Mouse (Mus musculus) heart, embryonic 14.5 days (tissue): Measurements from ENCODE around the gene Emsy. TPM values are rescaled to one million over a fixed set of nuclear protein-coding genes. Genes with fewer than 3 reads are reported as not detected.

Experiments used
- ATAC-seq: fragments of 200-750 bp; cut with Nextera tagmentation; 2 replicates; pipeline ENCODE4 v1.8.0; 2017; ENCODE audit warnings: low read depth, moderate TSS enrichment; ENCODE audit not compliant: insufficient number of reproducible peaks, insufficient read depth, low FRiP score
- H3K27ac ChIP-seq, 2 experiments: fragments of 200-500 bp in 1 of 2; fragments of 300-500 bp in 1 of 2; sonication (generic) in 1 of 2; replicated peaks in 1 of 2; 2 replicates each; pipeline ENCODE4 v1.5.1; 2012 to 2014; ENCODE audit warnings: low read depth in 2 of 2, low read length in 2 of 2, control low read depth in 1 of 2, mild to moderate bottlenecking in 1 of 2, mixed read lengths in 1 of 2; ENCODE audit not compliant: control insufficient read depth in 1 of 2, insufficient read depth in 1 of 2
- H3K27me3 ChIP-seq: fragments of 300-500 bp; sonication (generic); 2 replicates; pipeline ENCODE4 v1.6.1; 2014; ENCODE audit warnings: mild to moderate bottlenecking, low read length, control low read depth; ENCODE audit not compliant: control insufficient read depth, insufficient read depth
- H3K36me3 ChIP-seq: fragments of 300-500 bp; sonication (generic); 2 replicates; pipeline ENCODE4 v1.6.1; 2014; ENCODE audit warnings: mild to moderate bottlenecking, control low read depth, low read length, mixed read lengths; ENCODE audit not compliant: control insufficient read depth, insufficient read depth
- H3K4me1 ChIP-seq, 2 experiments: fragments of 200-500 bp in 1 of 2; fragments of 300-500 bp in 1 of 2; sonication (generic) in 1 of 2; 2 replicates each; pipeline ENCODE4 v1.6.1; 2012 to 2014; ENCODE audit warnings: low read length in 2 of 2, control low read depth in 1 of 2, mixed read lengths in 1 of 2; ENCODE audit not compliant: control insufficient read depth in 2 of 2, insufficient read depth in 2 of 2
- H3K4me2 ChIP-seq: fragments of 300-500 bp; sonication (generic); 2 replicates; pipeline ENCODE4 v1.6.1; 2014; ENCODE audit warnings: mild to moderate bottlenecking, low read length
- H3K4me3 ChIP-seq, 2 experiments: fragments of 200-500 bp in 1 of 2; fragments of 300-500 bp in 1 of 2; sonication (generic) in 1 of 2; 2 replicates each; pipeline ENCODE4 v1.5.1; 2012 to 2014; ENCODE audit warnings: low read length in 2 of 2, mild to moderate bottlenecking in 2 of 2, control low read depth in 1 of 2, low read depth in 1 of 2, moderate library complexity in 1 of 2; ENCODE audit not compliant: control insufficient read depth in 1 of 2, insufficient read depth in 1 of 2
- H3K9ac ChIP-seq: fragments of 300-500 bp; sonication (generic); 2 replicates; pipeline ENCODE4 v1.6.1; 2014; ENCODE audit warnings: mild to moderate bottlenecking, low read length
- H3K9me3 ChIP-seq: fragments of 300-500 bp; sonication (generic); 2 replicates; pipeline ENCODE4 v1.6.1; 2016; ENCODE audit warnings: low read length, control low read depth; ENCODE audit not compliant: control insufficient read depth
- WGBS: fragments of 180-500 bp; shearing (Covaris S2); extraction: QIAGEN DNeasy Blood & Tissue Kit; methylation state at CpG from one replicate; pipeline ENCODE4 v1.1.7; 2014; 5-methylcytosine and 5-hydroxymethylcytosine counted together
- polyA plus RNA-seq: library from polyadenylated mRNA; unstranded; fragments of >200 nt; fragmentation: Nextera tagmentation; extraction: Ambion mirVana; gene quantifications from 2 replicates; pipeline ENCODE4 v1.2.1, GENCODE M21; 2014

Emsy gene
- polyA plus RNA-seq, 1 experiment from 2014 or later, result 32.7 TPM

DNA sequence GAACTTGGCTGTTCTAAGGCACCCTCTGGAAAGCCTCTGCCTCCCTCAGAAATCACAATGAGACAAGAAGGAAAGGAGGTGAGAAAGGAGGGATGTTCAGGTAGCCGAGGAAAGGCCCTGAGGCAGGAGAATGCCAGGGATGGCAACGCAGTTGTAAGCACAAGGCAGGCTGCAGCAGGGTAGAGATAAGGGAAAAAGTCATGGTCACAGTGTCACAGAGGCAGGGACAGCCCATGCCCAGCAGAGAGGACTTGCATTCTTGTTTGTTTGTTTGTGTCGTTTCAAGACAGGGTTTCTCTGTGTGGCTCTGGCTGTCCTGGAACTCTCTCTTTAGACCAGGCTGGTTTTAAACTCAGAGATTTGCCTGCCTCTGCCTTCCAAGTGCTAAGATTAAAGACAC, 105.5 kb downstream of the Emsy start:
- Histone ChIP-seq H3K4me1 (peaks cover 25 to 31% of the 10 kb centered on the region in 2 experiments), H3K36me3 (no peaks in the 10 kb centered on the region), H3K4me2 (peak overlapping the region; percentile 23; the same call in 1 of the 2 replicates), H3K9ac (no peak overlapping the region), H3K27ac (peak overlapping the region; percentile 46 to 59; a peak in 2 of 4 replicates), H3K4me3 (no peak overlapping the region), H3K9me3 (no peaks in the 10 kb centered on the region), H3K27me3 (no peaks in the 10 kb centered on the region)
- ATAC-seq, result no peak
- 26% methylated on average over 3 of the region's 3 CpGs for WGBS

GRCm38 (mm10) chr7:98550596-98550995, 106.0 kb downstream of the Emsy start:
- 6% methylated on average over 2 of the region's 2 CpGs for WGBS
- no peaks in the 10 kb centered on the region for H3K27me3 ChIP-seq
- no peaks in the 10 kb centered on the region for H3K36me3 ChIP-seq
- H3K27ac ChIP-seq, result peak overlapping the region; percentile 46 to 59
- no peak overlapping the region for H3K9ac ChIP-seq
- no peaks in the 10 kb centered on the region for H3K9me3 ChIP-seq
- no peak overlapping the region for H3K4me3 ChIP-seq
- H3K4me2 ChIP-seq, result peak overlapping the region; percentile 23; the same call in 1 of the 2 replicates
- peak; percentile 65; the same call in 1 of the 2 replicates for ATAC-seq
- peaks cover 25 to 31% of the 10 kb centered on the region in 2 experiments for H3K4me1 ChIP-seq

DNA sequence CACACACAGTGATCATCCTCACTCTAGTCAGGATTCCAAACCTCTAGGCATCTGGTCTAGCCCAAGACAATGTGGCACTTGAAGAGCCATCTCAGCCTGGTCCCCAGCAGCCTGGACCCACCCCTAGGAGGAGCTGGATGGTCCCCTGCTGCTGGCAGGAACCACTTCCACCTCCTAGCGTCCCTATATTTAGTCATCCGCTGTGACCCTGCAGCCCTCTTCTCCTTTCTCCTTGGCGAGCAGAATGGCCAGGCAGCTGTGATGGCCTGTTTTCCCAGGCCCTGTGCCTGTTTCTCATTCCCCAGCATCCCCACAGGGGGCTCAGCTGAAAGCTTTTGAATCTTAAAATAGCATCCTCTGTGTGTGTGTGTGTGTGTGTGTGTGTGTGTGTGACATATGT, 107.7 kb downstream of the Emsy start:
- no peaks in the 10 kb centered on the region for H3K36me3 ChIP-seq
- no peak overlapping the region for H3K9ac ChIP-seq
- no peaks in the 10 kb centered on the region for H3K27me3 ChIP-seq
- H3K4me3 ChIP-seq, result no peak overlapping the region
- H3K4me2 ChIP-seq, result no peak overlapping the region
- ATAC-seq, result no peak
- 20% methylated on average over 3 of the region's 3 CpGs for WGBS
- peak overlapping the region; percentile 15 to 21; a peak in 1 of 4 replicates for H3K27ac ChIP-seq
- H3K9me3 ChIP-seq, result no peaks in the 10 kb centered on the region
- H3K4me1 ChIP-seq, result peaks cover 30 to 37% of the 10 kb centered on the region in 2 experiments

DNA sequence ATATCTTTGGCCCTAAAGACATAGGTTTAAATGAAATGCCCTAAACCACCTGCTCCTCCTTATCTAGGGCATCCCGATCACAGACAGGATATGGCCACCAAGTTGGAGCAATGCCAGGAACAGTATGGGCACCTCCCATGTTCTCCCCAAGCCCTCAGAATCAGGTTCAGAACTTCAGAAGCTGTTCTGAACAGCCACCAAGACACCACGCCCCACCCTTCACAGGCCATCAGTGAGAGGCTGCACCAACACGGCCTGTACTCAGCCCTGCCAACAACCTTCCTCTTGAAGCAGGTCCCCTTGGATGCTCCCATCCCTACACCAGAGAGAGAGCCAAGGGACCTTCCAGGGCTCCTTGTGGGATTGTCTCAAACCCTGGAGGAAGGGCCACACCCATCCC, 112.0 kb downstream of the Emsy start:
- WGBS, result 48% methylated on average over 3 of the region's 3 CpGs
- H3K9me3 ChIP-seq, result no peaks in the 10 kb centered on the region
- no peaks in the 10 kb centered on the region for H3K36me3 ChIP-seq
- H3K4me1 ChIP-seq, result peaks cover 14 to 18% of the 10 kb centered on the region in 2 experiments
- H3K9ac ChIP-seq, result no peak overlapping the region
- H3K4me2 ChIP-seq, result no peak overlapping the region
- no peak overlapping the region for H3K4me3 ChIP-seq
- ATAC-seq, result no peak
- no peak overlapping the region for H3K27ac ChIP-seq
- no peaks in the 10 kb centered on the region for H3K27me3 ChIP-seq

- no peak for ATAC-seq
These were observed 112.7 kb downstream of the Emsy start for GRCm38 (mm10) chr7:98543853-98544370.

GRCm38 (mm10) chr7:98542731-98543142, 113.8 kb downstream of the Emsy start:
- Histone ChIP-seq H3K4me3 (no peak overlapping the region), H3K4me1 (peaks cover 13 to 14% of the 10 kb centered on the region in 2 experiments), H3K27ac (no peak overlapping the region), H3K9ac (no peak overlapping the region), H3K27me3 (no peaks in the 10 kb centered on the region), H3K9me3 (no peaks in the 10 kb centered on the region), H3K36me3 (no peaks in the 10 kb centered on the region), H3K4me2 (no peak overlapping the region)
- WGBS, result 58% methylated on average over 6 of the region's 6 CpGs
- no peak for ATAC-seq

More at GRCm38 (mm10) chr7:98543853-98544370, 112.7 kb downstream of the Emsy start:
- Histone ChIP-seq H3K9me3 (no peaks in the 10 kb centered on the region), H3K36me3 (no peaks in the 10 kb centered on the region), H3K9ac (no peak overlapping the region), H3K4me1 (peaks cover 14% of the 10 kb centered on the region in 2 experiments), H3K27ac (no peak overlapping the region), H3K4me2 (no peak overlapping the region), H3K4me3 (no peak overlapping the region), H3K27me3 (no peaks in the 10 kb centered on the region)
- WGBS, result 55% methylated on average over 11 of the region's 11 CpGs

DNA sequence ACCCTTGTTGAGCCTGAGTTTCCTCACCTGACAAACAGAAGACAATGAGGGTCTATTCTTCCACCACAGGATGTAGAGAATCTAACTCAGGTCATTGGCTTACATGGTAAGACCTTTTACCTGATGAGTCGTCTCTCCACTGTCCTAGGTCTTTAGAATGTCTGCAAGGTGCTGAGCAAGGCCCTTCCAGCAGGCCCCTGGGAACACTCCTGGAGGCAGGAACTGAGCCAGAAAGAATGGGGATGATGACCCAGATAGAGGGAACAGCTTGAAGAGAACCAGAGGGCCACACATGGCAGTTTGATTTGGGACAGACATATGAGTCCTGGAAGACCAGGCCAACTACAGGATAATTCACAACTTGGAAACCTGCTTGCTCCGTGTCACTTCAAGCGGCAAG, 114.3 kb downstream of the Emsy start:
- H3K9ac ChIP-seq, result no peak overlapping the region
- H3K4me1 ChIP-seq, result peaks cover 17 to 18% of the 10 kb centered on the region in 2 experiments
- H3K4me3 ChIP-seq, result no peak overlapping the region
- ATAC-seq, result no peak
- H3K27ac ChIP-seq, result no peak overlapping the region
- 83% methylated on average over 3 of the region's 3 CpGs for WGBS
- H3K9me3 ChIP-seq, result no peaks in the 10 kb centered on the region
- no peak overlapping the region for H3K4me2 ChIP-seq
- no peaks in the 10 kb centered on the region for H3K36me3 ChIP-seq
- H3K27me3 ChIP-seq, result no peaks in the 10 kb centered on the region

DNA sequence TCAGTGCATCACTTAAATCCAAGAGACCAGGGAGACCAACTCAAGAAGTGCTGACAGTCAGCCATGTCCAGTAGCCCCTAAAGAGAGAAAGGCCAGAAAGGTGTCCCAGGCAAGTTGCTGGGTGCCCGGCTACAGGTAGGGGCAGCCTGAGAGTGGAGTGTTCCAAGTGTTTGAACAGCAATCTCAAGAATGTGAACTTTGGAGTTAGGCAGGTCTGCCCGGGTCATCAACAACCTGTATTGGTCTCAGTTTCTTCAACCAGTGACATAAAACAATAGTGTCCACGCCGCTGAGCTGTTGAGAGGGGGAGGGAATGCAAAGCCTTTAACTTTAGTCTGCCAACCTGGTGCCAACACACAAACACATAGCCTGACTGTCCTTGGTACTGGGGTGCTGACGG, 115.0 kb downstream of the Emsy start:
- Histone ChIP-seq H3K36me3 (no peaks in the 10 kb centered on the region), H3K9me3 (no peaks in the 10 kb centered on the region), H3K4me3 (no peak overlapping the region), H3K27me3 (no peaks in the 10 kb centered on the region), H3K4me1 (peaks cover 22 to 23% of the 10 kb centered on the region in 2 experiments), H3K9ac (no peak overlapping the region), H3K4me2 (no peak overlapping the region), H3K27ac (no peak overlapping the region)
- no peak for ATAC-seq
- 94% methylated on average over 5 of the region's 5 CpGs for WGBS
